Mouse (Mus musculus): ENCODE results near the gene Hba-a1.
"Not testable (repeated sequence)": the region's sequence is repeated elsewhere in the genome, so short reads cannot be mapped to it uniquely, and the experiment has no call there.

The Hba-a1 gene

DNA sequence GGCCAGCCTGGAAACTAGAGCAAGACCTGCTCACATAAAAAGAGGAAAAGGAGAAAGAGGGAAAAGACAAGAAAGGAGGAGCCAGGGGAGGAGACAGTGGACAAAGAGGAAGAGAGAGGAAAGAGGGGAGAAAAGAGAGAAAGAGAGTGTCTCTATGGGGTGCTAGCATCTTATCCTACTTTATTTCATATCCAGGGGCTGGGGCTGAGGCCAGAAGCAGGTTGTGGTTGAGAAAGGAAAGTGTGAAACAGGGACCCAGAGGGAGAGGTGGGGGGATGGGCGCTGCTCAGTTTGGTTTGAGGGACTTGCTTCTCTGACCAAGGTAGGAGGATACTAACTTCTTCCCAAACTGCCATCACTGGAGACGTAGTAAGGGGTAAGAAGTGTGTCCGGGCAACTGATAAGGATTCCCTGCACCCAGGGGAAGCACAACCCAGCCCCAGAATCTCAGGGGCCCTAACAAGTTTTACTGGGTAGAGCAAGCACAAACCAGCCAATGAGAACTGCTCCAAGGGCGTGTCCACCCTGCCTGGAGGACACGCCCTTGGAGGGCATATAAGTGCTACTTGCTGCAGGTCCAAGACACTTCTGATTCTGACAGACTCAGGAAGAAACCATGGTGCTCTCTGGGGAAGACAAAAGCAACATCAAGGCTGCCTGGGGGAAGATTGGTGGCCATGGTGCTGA lies at the start of gene Hba-a1:
Gene Hba-a1, plus strand, starts transcription at position 421 of the 687 bp plus-strand sequence.
- not testable (repeated sequence) for DNase-seq (ENCODE audit: low spot score)

DNA sequence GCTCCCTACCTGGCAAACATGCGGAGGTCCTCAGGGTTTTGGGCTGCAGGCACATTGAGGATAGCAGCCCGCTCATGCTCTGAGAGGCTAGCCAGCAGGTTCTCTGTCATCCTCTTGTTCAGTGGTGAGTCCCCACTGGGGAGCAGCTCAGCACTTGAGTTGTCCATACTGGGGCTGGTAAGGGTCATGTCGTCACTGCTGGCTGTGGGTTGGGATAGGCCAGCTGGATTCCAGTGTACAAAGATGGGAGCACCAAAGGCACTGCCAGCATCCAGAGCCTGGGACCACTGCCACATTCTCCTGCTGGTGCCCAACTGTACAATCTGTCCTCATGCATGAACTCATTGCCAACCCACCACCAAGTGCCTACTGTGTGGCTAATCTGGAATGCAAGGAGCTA lies 49.4 kb upstream of the Hba-a1 start:
- DNase-seq (ENCODE audit: low spot score): no peak

DNA sequence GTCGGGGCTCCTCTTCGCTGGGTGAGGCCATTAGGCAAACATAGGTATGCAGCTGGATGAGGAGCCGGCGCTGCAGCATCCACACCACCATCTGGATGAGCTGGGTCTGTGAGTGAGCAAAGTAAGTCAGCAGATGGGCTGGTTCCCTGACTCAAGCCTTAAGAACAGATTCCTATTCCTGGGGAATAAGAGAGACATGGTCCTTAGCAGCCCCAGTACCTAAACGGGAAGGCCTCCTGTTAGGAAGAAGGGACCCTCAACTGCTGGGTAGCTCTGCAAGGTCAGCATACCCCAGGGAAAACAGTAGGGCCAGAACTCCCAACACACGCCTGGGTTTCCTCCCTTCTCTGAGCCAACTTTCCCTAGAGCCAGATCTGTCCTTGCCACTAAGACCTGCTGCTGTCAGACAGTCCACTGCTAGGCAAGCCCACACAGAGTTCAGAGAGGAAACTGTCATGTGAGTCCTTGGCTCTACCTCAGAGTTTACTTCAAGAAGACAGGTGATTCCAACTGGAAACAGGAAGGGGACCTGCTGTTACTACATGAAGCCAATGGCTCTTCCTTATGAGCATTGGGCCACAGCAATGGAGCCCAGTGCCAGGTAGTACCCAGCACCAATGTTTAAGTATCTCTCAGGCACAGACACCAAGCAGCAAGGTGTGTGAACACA lies 48.4 kb upstream of the Hba-a1 start:
- no peak for DNase-seq (ENCODE audit: low spot score)

DNA sequence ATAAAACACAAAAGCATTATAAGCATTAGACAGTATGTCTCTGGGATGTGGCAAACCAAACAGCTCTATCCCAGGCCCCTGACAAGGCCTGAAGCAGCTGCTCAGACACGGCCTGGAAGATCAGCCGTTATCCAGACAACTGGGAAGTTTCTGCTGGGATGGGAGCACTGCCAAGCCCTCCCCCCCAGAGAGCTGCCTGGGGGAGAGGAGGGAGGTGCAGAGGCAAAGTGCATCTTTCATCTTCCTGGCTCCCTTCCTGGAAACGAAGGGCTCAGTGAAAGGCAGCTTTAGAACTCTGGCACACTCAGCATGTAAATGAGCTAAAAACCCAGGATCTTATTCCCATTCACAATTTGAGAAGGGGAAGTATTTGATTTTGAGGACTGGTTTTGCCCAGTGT lies 47.7 kb upstream of the Hba-a1 start:
- peak; percentile 46 for DNase-seq (ENCODE audit: low spot score)

DNA sequence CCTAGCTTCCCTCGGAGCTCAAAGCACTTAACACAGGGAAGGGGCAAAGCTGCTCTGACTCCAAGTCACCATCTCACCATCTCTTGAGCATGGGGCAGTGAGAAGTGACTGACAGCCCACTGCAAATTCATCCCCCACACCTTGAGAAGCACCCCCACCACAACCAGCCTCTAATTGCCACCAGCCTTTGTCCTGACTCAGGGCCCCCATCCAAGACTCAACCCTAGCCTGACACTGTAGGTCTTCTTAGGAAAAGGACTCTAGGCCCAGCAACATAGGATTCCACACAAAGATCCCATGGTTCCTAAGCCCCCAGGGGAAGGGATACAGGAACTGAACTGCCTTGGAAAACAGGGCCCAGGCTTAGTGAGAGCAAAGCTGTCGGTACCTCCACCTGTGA lies 47.2 kb upstream of the Hba-a1 start:
- DNase-seq (ENCODE audit: low spot score): no peak

DNA sequence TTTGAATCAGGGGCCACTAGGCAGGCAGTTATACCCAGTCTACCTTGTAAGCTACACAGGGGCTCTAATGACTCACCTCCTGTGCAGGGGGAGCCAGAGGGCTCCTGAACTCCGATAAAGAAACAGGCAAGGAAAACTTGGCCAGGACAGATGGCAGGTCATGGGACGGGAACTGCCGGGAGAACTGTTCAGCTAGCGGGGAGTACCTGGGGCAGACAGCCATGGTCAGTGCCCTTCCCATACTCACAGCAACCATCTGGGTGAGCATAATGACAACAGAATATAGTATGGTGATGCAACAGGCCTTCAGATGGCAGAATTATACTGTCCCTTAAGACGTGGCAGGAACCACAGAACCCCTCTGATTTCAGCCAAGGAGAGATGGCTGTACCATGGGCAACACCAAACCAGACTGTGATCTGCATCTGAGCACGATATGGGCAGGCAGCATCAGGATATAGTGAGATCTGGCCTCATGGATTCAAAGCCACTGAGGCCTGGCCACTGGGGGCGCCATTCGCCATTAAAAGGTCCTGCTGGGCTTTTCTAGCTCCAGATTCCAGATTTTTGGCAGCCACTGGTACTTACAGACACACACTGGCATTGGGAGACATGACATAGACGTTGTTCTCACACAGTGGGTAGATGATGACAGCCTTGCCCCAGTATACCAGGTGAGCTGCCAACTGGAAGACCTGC lies 46.5 kb upstream of the Hba-a1 start:
- DNase-seq (ENCODE audit: low spot score): peak; percentile 37

DNA sequence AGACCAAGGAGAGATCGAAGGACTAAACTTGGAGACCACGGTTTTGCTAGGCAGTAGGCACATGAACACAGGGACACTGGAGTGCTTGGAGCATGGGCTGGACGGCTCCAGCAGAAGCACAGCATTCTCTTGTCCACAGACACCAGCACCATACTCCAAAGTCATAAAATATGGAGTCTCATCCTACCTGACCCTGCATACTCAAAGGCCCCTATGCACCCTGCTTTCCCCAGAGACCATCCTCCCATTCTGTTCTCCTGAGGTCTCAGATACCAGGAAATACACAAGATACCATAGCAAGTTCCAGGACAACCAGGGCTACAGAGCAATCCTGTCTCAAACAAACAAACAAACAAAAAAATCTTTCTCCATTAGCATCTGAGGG lies 45.9 kb upstream of the Hba-a1 start:
- no peak for DNase-seq (ENCODE audit: low spot score)

DNA sequence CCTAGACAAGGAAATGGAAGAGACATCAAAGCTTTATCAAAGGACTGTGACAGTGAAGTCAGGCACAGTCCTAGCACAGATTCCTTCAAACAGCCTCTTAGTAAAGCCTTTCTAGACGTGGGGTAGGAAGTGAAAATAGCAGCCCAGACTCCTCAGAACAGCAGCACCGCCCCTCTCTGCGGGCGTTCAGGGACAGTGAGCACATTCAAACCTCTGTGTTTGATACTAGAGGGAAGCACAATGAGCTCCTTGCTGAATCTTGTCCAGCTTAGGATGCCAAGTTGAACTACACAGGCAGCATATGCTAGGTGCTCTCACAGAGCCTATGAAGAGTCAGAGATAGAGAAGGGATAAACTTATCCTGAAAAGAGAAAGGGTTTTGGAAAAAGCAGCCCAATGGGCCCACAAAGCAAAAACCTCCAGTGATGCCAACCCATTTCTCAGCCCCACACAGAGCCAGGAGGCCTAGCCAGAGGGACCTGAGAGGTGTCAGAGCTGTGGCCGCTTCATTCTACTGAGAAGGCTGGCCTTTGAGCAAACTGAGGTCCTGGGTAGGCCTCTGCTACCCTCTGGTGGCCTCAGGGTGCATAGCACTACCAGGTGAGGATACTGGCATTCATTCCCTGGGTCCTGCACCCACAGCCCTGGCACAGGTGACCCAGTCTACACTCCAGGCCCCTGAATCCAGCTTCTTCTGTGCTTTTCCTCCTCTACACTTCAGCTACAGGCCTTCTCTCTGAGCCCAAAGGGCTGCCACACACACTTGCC lies 45.0 kb upstream of the Hba-a1 start:
- peak; percentile 71 for DNase-seq (ENCODE audit: low spot score)

DNA sequence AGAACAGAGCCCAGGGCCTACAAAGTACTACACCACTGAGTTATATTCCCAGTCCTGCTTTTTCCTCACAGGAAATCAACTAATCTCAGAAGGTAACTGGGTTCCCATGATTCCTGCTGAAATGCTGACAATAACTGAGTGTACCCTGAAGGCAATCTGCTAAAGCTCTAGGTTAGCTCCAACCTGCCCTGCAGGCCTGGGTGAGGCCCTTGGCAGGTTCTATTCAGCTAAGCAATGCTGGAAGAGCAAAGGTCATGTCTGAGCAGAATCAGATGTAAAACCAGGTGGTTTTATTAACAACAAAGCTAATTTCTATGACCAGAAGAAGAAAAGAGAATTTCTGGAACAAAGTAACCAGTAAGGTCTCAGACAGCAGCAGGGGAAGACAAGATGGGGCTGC lies 41.9 kb upstream of the Hba-a1 start:
- DNase-seq (ENCODE audit: low spot score): no peak

DNA sequence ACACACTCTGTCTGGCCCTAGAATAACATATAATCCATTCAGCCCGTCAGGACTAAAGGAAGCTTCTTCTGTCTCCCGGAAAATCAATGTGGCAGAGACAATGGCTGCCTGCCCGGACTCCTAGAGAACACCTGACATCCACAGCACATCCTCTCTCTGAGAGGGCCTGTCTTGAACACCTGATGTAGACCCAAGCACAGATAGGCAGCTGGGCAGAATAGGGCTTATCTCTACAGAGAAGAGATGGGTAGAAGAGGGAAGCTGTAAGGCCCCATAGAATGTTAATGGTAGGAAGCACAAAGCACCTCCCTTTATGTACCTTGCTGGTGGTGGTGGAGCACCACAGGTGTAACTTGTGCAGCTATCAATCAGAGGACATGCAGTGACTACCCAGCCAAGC lies 41.1 kb upstream of the Hba-a1 start:
- DNase-seq (ENCODE audit: low spot score): no peak

DNA sequence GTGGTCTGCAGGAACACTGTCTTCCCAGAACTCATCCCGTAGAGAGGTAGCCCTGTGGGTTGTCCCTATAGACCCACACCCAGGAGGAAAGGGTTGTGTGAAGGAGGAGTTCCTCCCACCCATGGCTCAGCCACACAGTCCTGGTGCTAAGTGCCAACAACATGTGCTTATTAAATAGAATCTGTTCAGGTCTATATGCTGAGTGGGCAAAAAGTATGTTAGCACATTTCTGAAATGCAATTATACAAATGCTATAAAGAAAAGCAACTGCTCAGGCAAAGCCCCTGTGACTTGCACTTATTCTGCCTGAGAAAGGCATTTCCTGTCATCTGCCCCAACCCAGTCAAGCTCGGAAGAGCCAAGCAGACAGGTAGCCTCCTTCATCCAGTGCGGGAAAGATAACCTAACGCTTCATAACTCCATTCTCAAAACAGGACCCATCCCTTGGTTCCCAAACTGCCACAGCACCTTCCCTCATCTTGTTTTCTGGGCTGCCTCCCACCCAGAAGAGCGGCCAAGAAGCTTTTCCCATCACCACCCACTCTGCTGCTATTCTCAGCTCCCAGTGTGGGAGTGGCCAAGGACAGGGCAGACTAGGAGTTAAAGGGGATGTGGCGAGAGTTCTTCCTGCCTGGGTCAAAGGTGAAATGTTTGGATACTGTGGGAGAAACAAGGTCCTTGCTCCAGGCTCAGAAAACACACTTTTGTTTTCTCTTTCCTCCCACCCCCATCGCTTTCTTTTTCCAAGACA lies 39.9 kb upstream of the Hba-a1 start:
- DNase-seq (ENCODE audit: low spot score): no peak

DNA sequence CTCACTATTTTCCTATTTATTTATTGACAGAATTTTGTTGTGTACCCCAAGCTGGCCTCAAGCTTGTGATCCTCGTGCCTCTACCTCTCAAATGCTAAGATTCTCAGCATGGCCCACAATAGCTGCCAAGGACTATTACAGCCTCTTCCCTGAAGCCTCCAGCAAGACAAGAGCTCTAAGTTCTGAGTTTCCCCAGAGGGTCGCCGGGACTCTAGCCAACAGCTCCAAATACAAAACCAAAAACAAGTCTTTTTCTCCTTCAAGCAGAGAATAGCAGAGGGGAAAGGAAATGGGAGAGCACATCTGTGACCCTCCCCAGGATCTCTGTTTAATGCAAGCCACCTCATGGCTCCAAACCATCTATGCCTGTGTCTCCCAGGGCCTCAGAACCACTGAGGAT lies 39.2 kb upstream of the Hba-a1 start:
- no peak for DNase-seq (ENCODE audit: low spot score)

DNA sequence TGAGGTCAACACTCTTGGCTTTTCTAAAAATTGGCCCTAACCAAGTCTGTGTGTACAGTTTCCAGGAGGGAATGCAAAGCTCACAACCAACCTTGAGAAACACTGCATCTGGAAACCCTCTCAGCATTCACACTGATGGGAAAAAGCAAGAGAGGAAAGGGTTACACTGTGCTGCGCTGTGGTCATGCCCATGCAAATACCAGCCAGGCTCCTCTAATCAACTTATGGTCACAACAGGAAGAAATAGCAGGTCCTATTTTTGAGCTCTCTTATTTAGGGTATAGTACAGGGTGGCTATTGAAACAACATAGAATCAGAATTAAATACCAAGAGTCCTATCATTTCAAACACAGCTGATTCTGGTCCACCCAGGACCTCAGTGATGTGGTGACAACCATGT lies 38.7 kb upstream of the Hba-a1 start:
- no peak for DNase-seq (ENCODE audit: low spot score)

DNA sequence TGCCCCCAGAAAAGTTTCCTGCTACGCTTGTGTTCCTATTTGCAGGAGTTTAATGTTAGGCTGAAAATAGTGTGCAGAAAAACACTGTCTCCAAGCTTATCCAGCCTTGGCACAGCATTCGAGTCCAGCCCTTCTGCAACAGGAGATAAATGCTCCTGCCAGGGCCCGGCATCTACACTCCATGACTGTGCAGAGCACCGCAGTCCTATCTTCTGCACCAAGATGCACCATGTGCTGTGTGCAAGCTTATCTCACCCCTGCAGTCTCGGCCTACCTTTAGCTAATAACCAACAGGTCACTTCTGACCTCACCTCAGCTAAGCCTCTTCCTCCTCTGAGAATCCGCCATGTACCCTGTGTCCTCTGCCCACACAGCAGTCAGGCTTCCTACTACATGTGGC lies 37.7 kb upstream of the Hba-a1 start:
- no peak for DNase-seq (ENCODE audit: low spot score)

DNA sequence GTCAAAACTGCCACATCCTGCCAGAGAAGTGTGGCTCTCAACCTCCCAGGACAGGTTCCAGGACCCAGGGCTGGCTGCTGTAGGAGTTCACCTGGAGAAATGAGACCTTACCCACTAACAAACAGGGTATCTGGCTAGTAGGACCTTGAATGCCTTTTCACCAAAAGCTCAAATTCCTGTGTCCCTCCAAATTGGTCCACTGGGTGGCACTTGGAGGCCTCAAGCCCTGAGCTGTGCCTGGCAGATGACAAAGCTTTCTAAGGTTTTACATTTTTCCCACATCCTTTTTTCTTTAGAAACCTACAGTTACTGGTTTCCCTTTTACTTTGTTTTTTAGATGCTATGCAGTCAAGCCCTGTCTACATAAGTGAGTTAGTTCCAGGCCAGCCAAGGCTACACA lies 36.2 kb upstream of the Hba-a1 start:
- no peak for DNase-seq (ENCODE audit: low spot score)

DNA sequence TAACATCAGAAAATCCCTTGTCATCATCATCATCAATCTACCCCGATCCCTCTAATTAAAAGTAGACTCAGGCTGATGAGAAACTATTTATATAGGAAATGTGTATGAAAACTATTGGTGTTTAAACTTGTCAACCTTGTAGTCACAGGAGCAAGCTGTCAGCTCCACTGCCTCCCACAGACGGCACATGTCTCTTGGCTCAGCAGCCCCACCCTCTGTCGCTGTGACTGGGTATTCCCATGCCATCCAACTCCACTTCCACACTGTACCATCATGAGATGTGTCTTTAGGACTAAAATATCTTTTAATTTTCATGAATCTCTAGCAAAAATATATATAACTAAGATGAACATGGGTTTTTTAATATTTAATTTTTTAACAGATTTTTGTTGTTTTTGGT lies 35.0 kb upstream of the Hba-a1 start:
- DNase-seq (ENCODE audit: low spot score): no peak

DNA sequence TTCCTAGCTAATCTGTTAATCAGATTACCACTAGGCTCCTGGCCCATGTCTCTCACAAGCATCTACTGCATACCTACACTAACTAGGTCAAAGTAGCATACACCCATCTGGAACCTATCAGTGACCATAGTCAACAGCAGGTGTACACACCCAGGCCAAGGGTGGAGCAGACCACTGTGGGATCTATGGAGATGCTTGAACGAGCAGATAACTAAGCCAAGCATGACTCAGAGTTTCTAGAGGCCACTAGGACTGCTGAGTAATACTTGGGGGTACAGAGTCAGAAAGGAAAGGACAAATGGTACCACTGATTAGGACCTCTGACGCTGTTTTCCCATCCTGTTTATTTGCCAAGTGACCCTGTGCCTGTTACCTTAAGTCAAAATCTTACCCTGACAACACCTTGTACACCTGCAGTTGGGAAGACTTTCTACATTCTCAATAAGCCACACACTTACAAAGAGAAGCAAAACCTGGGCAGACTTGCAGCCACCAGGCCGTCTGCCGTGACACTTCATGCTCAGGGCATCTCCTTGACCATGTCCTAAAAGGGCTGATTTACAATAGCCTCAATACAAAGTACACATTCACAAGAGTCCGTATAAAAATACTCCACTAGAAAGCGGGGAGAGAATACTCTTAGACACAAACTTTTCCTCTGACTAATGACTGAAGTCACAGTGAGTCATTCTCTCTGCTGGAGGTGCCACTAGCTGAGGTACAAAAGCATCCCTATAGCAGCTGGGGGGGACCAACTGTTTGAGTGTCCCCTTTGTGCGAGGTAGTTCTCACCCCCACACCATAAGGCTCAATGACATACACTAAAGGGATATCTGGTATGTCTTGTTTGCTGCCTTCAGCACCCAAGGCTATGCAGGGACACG lies 32.2 kb upstream of the Hba-a1 start:
- no peak for DNase-seq (ENCODE audit: low spot score)

DNA sequence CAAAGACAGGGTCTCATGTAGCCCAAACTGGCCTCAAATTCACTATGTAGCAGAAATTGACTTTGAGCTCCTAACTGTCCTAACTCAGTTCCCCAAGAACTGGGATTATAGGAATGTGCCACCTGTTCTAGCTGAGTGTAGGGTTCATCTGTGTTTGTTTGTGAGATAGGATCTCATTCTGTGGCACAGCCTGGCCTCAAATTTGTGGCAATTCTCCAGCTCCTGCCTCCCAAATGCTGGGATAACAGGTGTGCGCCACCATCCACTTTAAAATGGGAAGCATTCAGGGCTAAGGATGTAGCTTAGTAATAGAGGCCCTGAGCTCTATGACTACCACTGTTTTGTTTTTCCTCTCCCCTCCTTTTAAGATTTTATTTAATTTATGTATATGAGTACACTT lies 30.2 kb upstream of the Hba-a1 start:
- DNase-seq (ENCODE audit: low spot score): no peak

DNA sequence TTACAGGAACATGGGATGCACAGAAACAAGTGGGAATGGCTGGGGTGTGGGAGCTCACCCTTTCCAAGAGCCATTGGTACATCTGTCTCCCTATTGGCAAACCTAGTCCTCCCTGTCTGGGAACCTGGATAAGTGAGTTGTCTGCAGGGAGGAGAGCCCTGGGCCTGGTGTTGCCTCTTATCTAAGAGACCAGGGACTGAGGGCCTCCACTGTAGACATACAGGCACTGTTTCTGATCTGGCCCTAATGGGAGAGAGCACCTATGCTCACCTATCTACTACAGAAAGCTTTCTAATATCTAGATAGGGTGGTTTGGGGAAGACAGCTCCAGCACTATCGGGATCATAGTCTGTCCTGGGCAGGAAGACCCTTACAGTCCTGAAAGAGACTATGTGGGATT lies 27.2 kb upstream of the Hba-a1 start:
- DNase-seq (ENCODE audit: low spot score): no peak

DNA sequence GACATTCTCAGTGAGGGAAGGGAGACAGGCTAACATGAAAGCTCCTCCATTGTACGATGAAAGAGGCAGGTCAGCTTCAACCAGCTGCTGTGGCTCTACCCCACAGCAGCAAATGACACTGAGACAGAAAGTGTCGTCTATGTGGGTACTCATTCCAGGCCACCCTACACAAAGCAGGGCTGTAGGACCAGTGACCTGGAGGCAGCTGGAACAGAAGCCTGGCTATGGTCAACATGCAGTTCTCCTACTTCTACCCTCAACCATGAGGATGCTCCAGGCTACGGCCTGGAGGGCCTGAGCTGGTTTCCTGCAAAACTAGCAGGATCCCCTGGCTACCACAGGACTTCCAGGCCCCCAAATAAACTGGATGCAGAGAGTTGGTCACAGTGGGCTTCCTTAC lies 26.7 kb upstream of the Hba-a1 start:
- no peak for DNase-seq (ENCODE audit: low spot score)

All from lung, postnatal 25 days (tissue).